Mouse (Mus musculus): ENCODE measurements at regions not wholly inside any gene's neighbourhood (a gene's known extent, or its start where the extent isn't known, plus 50 kb on each side); places are given as distances from the start of the nearest gene placed in this dataset.

DNA sequence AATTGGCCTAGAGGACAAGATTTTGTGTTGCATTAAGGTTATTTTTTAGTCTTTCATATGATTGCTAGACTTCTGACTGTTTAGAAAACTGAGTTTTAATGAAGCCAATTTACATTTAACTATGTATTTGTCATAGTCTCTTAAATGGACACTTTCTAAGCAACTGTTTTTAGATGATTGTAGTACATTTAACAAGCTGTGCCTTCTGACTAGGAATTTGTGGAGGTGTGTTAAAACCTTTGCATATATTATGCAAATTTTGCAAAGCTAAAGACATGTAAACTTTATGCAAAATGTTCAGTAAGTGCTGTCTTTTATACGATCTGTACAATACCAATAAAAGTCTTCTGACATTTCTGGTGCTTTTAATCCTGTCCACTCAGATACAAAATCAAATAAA is 171.9 kb downstream of the 4930544G11Rik start:
- no peak overlapping the region for H3K4me3 ChIP-seq (replicated peaks)
- H3K4me1 ChIP-seq (replicated peaks) = no peaks in the 10 kb centered on the region
- no peak overlapping the region for H3K27ac ChIP-seq
- no peaks in the 10 kb centered on the region for H3K27me3 ChIP-seq
- no peak overlapping the region for H3K9ac ChIP-seq (replicated peaks)
- H3K36me3 ChIP-seq = no peaks in the 10 kb centered on the region
- H3K4me2 ChIP-seq = no peak overlapping the region
- ATAC-seq (ENCODE audit: insufficient number of reproducible peaks, insufficient read depth, low FRiP score, low TSS enrichment, low read depth) = no peak
- no peaks in the 10 kb centered on the region for H3K9me3 ChIP-seq
- WGBS = 52% methylated on average over 1 of the region's 1 CpGs

DNA sequence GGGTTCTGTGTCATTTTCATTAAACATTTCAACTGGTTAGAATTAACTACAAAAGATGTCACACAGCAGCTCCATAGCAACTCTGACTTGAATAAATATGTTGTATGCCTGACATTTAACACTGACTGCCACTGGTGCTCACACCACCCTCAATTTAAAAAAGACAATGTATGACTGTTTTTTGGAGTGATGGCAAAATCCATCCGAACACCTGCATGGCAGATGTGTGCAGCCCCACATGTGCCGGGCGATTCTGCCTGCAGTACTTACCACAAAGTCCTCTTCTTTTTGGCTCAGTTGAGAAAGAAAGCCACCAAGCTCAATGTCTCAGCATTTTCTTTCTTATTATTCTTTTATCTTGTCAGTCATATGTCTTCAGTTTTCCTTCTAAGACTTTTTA is 199.4 kb downstream of the 4930544G11Rik start:
- Histone ChIP-seq H3K9ac (replicated peaks) (no peak overlapping the region), H3K4me1 (replicated peaks) (peaks cover 4% of the 10 kb centered on the region; the same call in 1 of the 2 replicates), H3K36me3 (no peaks in the 10 kb centered on the region), H3K4me2 (no peak overlapping the region), H3K27ac (no peak overlapping the region), H3K9me3 (no peaks in the 10 kb centered on the region), H3K27me3 (no peaks in the 10 kb centered on the region), H3K4me3 (replicated peaks) (no peak overlapping the region)
- ATAC-seq (ENCODE audit: insufficient number of reproducible peaks, insufficient read depth, low FRiP score, low TSS enrichment, low read depth) = no peak
- WGBS = 55% methylated on average over 3 of the region's 3 CpGs

DNA sequence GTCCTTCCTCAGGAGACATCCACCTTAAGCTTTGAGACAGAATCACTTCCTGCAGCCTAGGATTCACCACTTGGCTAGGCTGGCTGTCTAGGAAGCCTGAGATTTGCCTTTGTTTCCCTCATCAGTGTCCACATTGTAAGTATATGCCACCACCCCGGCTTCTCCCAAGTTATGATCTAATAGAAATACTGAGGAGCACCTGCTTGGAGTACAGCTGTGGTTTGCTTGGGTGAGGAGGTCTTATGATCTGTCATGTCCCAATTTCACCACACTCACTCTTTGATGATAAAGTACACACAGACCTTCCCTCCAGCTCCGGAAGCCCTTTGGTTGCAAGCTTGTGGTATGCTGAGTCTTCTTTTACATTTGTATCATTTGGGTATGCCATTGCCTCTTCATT is 202.4 kb downstream of the 4930544G11Rik start:
- Histone ChIP-seq H3K4me1 (replicated peaks) (peaks cover 4% of the 10 kb centered on the region; the same call in 1 of the 2 replicates), H3K27me3 (no peaks in the 10 kb centered on the region), H3K4me3 (replicated peaks) (no peak overlapping the region), H3K27ac (no peak overlapping the region), H3K9me3 (no peaks in the 10 kb centered on the region), H3K9ac (replicated peaks) (no peak overlapping the region), H3K4me2 (no peak overlapping the region), H3K36me3 (no peaks in the 10 kb centered on the region)
- WGBS = 88% methylated on average over 2 of the region's 2 CpGs
- no peak for ATAC-seq (ENCODE audit: insufficient number of reproducible peaks, insufficient read depth, low FRiP score, low TSS enrichment, low read depth)

DNA sequence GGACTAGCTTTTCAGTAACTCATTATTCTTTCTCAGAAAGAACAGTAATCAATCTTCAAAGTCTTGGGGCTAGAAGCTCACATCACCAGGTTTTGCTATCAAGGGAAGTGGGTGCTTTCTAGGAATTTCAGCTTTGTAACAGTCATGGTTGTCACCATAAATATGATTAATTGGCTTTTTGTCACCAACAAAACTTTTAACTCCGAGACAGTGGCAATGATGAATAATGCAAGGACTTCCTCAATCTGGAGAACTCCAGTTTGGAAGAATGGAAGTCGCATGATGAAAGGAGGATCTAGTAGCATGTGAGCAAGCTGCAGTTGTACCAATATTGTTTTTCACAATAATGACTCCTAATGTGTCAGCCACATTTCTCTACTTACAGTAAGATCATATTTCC is 208.4 kb downstream of the 4930544G11Rik start:
- Histone ChIP-seq H3K9ac (replicated peaks) (no peak overlapping the region), H3K36me3 (no peaks in the 10 kb centered on the region), H3K27ac (no peak overlapping the region), H3K27me3 (no peaks in the 10 kb centered on the region), H3K9me3 (peaks cover 7% of the 10 kb centered on the region; the same call in 1 of the 2 replicates), H3K4me2 (no peak overlapping the region), H3K4me3 (replicated peaks) (no peak overlapping the region), H3K4me1 (replicated peaks) (no peaks in the 10 kb centered on the region)
- no peak for ATAC-seq (ENCODE audit: insufficient number of reproducible peaks, insufficient read depth, low FRiP score, low TSS enrichment, low read depth)
- 38% methylated on average over 2 of the region's 2 CpGs for WGBS

DNA sequence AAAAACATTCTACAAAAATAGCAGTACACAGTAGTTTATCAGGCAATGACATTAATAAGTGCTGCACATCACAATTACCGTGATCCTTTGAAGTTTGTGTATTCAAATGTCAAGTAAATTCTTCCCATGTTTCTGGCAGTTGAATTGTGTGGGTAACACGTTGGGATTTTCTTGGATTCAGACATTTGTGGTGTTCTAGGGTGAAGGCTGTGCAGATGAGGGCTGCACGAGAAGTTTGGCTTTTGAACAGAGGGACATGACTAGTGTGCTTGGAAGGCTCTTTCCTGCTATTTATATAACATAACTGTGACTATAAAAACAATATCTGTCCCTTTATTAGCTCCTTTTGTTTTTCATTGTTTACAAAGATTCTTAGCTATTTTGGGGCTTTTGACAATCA is 216.5 kb downstream of the 4930544G11Rik start:
- ATAC-seq (ENCODE audit: insufficient number of reproducible peaks, insufficient read depth, low FRiP score, low TSS enrichment, low read depth) = no peak
- 76% methylated on average over 3 of the region's 3 CpGs for WGBS
- H3K9me3 ChIP-seq = peaks cover 7% of the 10 kb centered on the region; the same call in 1 of the 2 replicates
- no peaks in the 10 kb centered on the region for H3K4me1 ChIP-seq (replicated peaks)
- no peak overlapping the region for H3K4me2 ChIP-seq
- H3K9ac ChIP-seq (replicated peaks) = no peak overlapping the region
- H3K36me3 ChIP-seq = no peaks in the 10 kb centered on the region
- no peak overlapping the region for H3K4me3 ChIP-seq (replicated peaks)
- H3K27me3 ChIP-seq = no peaks in the 10 kb centered on the region
- H3K27ac ChIP-seq = no peak overlapping the region

DNA sequence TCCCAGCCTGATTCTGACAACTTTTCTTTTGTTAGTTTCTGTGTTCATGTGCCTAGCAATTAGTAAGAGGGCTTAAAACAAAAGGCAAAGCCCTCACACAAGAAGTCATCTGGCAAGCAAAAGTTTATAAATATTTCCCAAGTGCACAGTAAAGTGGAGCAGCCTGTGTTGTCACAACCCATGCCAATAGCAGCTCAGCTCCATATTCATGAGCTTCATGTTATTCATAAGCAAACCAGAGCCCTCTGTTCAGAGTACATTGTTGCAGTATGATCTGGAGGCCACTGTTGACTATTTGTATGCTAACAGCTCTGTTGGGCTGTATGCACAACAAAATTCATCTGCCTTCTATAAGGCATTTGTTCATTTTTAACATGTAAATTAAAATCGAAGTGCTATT is 245.6 kb downstream of the 4930544G11Rik start:
- H3K4me3 ChIP-seq (replicated peaks) = no peak overlapping the region
- no peak overlapping the region for H3K9ac ChIP-seq (replicated peaks)
- no peak overlapping the region for H3K4me2 ChIP-seq
- no peaks in the 10 kb centered on the region for H3K9me3 ChIP-seq
- H3K27me3 ChIP-seq = no peaks in the 10 kb centered on the region
- peaks cover 11% of the 10 kb centered on the region for H3K4me1 ChIP-seq (replicated peaks)
- H3K27ac ChIP-seq = no peak overlapping the region
- H3K36me3 ChIP-seq = no peaks in the 10 kb centered on the region
- no peak for ATAC-seq (ENCODE audit: insufficient number of reproducible peaks, insufficient read depth, low FRiP score, low TSS enrichment, low read depth)
- 91% methylated on average over 1 of the region's 1 CpGs for WGBS

DNA sequence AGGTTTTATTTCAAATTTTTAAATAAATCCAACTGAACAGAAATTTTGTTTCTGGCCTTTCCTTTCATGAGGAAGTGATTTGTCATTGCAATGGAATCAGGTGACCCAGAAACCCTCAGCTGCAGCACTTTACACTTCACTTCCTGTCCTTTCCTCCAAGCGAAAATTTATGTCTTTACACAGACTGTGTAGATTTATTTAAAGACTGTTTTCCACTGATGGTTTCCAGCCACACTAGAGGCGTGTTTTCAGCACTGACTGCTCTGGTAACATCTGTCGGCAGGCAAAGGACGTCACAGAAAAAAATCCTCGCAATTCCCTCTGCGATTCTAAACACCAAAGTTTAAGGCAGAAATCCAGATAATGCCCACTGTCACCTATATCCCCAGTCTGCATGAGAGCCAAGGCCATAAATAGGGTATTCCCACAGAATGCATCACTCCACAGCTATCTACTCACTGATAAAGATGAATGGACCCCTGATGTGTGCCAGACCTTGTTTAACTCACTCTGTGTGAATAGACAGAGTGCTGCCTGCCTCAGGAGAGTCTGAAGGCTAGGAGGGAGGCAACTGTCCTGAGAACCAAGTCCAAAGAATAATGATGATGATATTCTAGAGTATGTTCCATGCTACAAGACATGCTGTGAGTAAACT is 247.9 kb downstream of the 4930544G11Rik start:
- H3K36me3 ChIP-seq = no peaks in the 10 kb centered on the region
- peaks cover 11% of the 10 kb centered on the region for H3K4me1 ChIP-seq (replicated peaks)
- peak overlapping the region; percentile 66; the same call in 1 of the 2 replicates for H3K27ac ChIP-seq
- H3K27me3 ChIP-seq = no peaks in the 10 kb centered on the region
- ATAC-seq (ENCODE audit: insufficient number of reproducible peaks, insufficient read depth, low FRiP score, low TSS enrichment, low read depth) = 0 out of 2 replicates have a peak, but pooled peaks have one; percentile 63
- no peak overlapping the region for H3K4me3 ChIP-seq (replicated peaks)
- no peak overlapping the region for H3K4me2 ChIP-seq
- no peak overlapping the region for H3K9ac ChIP-seq (replicated peaks)
- no peaks in the 10 kb centered on the region for H3K9me3 ChIP-seq
- WGBS = 12% methylated on average over 6 of the region's 6 CpGs

DNA sequence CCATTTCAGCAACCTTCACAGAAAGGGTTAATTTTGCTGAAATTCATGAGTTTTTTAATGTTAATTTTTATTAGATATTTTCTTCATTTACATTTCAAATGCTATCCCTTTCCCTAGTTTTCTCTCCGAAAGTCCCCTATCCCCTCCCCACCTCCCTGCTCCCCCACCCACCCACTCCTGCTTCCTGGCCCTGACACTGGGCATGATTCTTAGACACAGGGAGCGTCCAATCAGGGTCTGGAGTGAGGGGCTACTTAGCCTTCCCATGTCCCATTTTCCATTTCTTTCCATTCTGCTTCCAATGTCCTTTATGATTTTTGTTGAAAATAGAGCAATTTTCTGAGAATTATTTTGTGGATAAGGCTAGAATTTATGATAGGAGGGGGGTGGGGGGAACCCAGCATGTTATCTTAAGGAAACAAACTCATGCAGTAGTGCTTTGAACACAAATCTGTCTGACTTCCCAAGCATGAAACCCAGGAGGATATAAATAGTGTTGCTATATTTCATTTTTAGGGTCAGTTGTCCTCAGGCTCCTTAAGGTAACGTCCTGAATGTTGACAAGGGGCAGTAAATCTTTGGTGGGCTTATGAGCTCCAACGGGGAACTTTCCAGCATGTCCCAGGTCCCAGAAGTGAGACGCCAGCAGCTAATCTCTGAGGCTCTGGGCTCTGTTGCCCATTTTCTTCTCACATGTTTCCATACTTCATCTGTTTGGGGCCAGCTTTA is 254.0 kb downstream of the 4930544G11Rik start:
- Histone ChIP-seq H3K36me3 (no peaks in the 10 kb centered on the region), H3K27me3 (no peaks in the 10 kb centered on the region), H3K4me1 (replicated peaks) (no peaks in the 10 kb centered on the region), H3K27ac (no peak overlapping the region), H3K9ac (replicated peaks) (no peak overlapping the region), H3K9me3 (no peaks in the 10 kb centered on the region), H3K4me3 (replicated peaks) (no peak overlapping the region), H3K4me2 (no peak overlapping the region)
- WGBS = 39% methylated on average over 5 of the region's 5 CpGs
- no peak for ATAC-seq (ENCODE audit: insufficient number of reproducible peaks, insufficient read depth, low FRiP score, low TSS enrichment, low read depth)

DNA sequence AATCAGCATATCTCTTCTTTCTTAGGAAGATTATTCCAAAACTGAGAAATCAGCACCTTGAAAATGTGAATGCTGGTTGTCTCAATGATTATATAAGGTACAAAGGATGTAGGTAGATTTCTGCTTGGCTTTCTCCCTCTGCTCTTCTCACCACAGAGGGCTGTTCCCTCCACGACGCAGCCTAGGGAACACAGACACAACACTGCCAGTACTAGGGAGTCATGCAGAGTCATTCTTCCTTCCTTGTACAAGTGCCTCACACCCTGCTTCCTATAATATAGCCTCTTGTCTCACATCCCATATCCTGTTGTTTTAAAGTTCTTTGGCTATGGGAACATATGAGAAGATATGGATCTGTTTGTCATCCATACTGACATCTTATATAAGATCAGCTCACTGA is 265.1 kb downstream of the 4930544G11Rik start:
- no peaks in the 10 kb centered on the region for H3K27me3 ChIP-seq
- WGBS = 73% methylated on average over 2 of the region's 2 CpGs
- no peak overlapping the region for H3K9ac ChIP-seq (replicated peaks)
- no peaks in the 10 kb centered on the region for H3K9me3 ChIP-seq
- no peaks in the 10 kb centered on the region for H3K36me3 ChIP-seq
- H3K27ac ChIP-seq = no peak overlapping the region
- no peak for ATAC-seq (ENCODE audit: insufficient number of reproducible peaks, insufficient read depth, low FRiP score, low TSS enrichment, low read depth)
- H3K4me1 ChIP-seq (replicated peaks) = no peaks in the 10 kb centered on the region
- H3K4me2 ChIP-seq = no peak overlapping the region
- H3K4me3 ChIP-seq (replicated peaks) = no peak overlapping the region

DNA sequence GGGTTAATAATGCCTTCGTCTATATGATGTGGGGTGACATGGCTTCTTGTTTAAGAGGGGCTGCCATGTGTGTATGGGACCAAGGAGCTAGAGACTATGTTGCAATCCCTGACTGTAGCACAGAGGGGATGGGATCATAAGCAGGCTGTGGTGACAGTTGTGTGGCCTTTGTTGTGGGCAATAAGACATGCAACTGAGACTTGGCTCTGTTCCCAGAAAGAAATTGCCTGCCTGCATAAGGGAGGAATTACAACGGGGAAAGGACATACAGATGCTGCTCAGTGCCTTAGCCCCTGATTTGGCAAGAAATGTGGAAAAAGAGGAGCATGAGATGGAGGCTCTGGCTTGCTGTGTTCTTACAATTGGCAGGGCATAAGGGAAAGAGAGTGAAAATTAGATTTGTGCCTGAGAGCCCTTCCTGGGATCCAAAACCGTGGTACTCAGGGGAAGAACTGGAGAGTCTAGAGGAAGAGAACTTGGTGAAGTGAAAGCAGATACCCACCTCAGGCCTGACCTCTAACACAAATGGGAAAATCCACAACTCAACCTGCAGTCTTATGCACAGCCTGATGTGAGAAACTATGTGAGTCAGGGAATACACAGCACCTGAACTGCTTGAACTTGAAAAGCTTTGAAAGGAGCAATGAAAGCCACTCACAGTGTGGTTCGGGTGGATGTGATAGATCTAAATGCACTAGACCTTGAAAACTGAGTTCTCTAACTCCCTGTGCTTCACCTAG is 271.9 kb downstream of the 4930544G11Rik start:
- Histone ChIP-seq H3K9ac (replicated peaks) (no peak overlapping the region), H3K27me3 (no peaks in the 10 kb centered on the region), H3K4me3 (replicated peaks) (no peak overlapping the region), H3K4me1 (replicated peaks) (peaks cover 9% of the 10 kb centered on the region; the same call in 1 of the 2 replicates), H3K27ac (peak overlapping the region; percentile 62), H3K9me3 (no peaks in the 10 kb centered on the region), H3K4me2 (no peak overlapping the region), H3K36me3 (no peaks in the 10 kb centered on the region)
- 56% methylated on average over 4 of the region's 4 CpGs for WGBS
- ATAC-seq (ENCODE audit: insufficient number of reproducible peaks, insufficient read depth, low FRiP score, low TSS enrichment, low read depth) = no peak

DNA sequence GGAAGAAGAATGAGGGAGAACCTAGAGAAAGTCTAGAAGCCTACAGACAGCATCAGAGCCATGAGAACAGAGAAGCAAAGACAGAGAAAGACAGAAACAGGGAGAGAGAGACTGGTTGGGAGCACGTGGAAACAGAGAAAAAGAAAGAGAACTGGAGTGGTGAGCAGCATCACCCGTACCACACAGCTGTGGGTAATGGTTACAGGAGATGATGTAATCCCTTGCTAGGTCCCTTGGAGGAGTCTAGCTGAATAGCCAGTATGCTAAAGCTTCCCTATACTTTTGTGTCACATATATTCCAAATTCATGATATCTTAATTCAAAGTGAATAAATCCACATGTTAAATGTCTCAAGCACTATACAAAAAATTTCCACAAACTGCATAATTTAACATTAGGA is 284.0 kb downstream of the 4930544G11Rik start:
- no peak for ATAC-seq (ENCODE audit: insufficient number of reproducible peaks, insufficient read depth, low FRiP score, low TSS enrichment, low read depth)
- H3K9me3 ChIP-seq = no peaks in the 10 kb centered on the region
- no peaks in the 10 kb centered on the region for H3K4me1 ChIP-seq (replicated peaks)
- no peak overlapping the region for H3K9ac ChIP-seq (replicated peaks)
- H3K4me2 ChIP-seq = no peak overlapping the region
- no peak overlapping the region for H3K4me3 ChIP-seq (replicated peaks)
- WGBS = 80% methylated on average over 2 of the region's 2 CpGs
- no peaks in the 10 kb centered on the region for H3K27me3 ChIP-seq
- H3K36me3 ChIP-seq = no peaks in the 10 kb centered on the region
- no peak overlapping the region for H3K27ac ChIP-seq

All from limb, embryonic 12.5 days (tissue).